Mouse (Mus musculus) heart, embryonic 10.5 days (tissue): ENCODE results near the gene Notch2. TPM values are rescaled to one million over a fixed set of nuclear protein-coding genes. Genes with fewer than 3 reads are reported as not detected.

Experiments used
- DNase-seq: peaks from one replicate; pipeline ENCODE4 v3.0.0-alpha.2; 2017; ENCODE audit warnings: low spot score
- H3K27ac ChIP-seq: fragments of 300-500 bp; sonication (generic); 2 replicates; pipeline ENCODE4 v1.5.1; 2016; ENCODE audit warnings: mild to moderate bottlenecking
- H3K27me3 ChIP-seq: fragments of 300-500 bp; sonication (generic); 2 replicates; pipeline ENCODE4 v1.6.1; 2016; ENCODE audit warnings: mild to moderate bottlenecking; ENCODE audit not compliant: poor library complexity, insufficient read depth, severe bottlenecking
- H3K36me3 ChIP-seq: fragments of 300-500 bp; sonication (generic); 2 replicates; pipeline ENCODE4 v1.6.1; 2016; ENCODE audit warnings: mild to moderate bottlenecking, moderate library complexity
- H3K4me1 ChIP-seq: fragments of 300-500 bp; sonication (generic); 2 replicates; pipeline ENCODE4 v1.6.1; 2016; ENCODE audit warnings: mild to moderate bottlenecking
- H3K4me3 ChIP-seq: fragments of 300-500 bp; sonication (generic); 2 replicates; pipeline ENCODE4 v1.5.1; 2016; ENCODE audit warnings: mild to moderate bottlenecking, moderate library complexity
- H3K9me3 ChIP-seq: fragments of 300-500 bp; sonication (generic); 2 replicates; pipeline ENCODE4 v1.6.1; 2016; ENCODE audit warnings: mild to moderate bottlenecking, moderate library complexity
- WGBS: fragments of 180-500 bp; shearing (Covaris S2); methylation state at CpG from one replicate; pipeline ENCODE4 v1.1.7; 2016; 5-methylcytosine and 5-hydroxymethylcytosine counted together
- polyA plus RNA-seq: library from polyadenylated mRNA; unstranded; fragments of >200 nt; fragmentation: Nextera tagmentation; extraction: Ambion mirVana; gene quantifications from 2 replicates; pipeline ENCODE4 v1.2.1, GENCODE M21; 2016

The Notch2 gene
- polyA plus RNA-seq, 1 experiment from 2014 or later: 16.8 TPM

DNA sequence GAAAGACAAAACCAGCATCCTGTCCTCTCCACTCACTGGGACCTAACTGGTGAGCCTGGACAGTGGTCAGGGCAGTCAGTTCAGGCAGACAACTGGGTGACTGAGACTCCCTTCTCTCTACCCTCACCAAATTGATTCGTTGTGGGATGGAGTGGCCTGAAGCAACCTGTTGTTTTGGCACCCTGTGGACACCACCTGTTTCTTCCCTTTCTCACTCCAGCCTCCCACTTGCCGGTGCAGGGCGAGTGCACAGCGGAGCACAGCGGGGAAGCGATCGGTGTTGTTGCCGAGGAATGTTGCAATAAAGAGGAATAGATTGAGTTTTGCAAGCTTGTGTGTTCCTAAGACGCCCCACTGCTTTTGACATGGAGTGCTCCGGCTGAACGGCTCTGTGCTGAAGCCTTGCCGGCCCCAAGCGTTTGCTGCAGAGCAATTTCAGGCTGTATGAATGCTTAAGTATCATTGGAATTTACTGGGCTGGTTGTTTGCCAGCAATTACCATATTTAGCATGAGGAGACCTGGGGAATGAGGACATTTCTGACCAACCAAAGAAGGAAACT, 11.0 kb downstream of the Notch2 start:
- peak; percentile 84 for DNase-seq
- Histone ChIP-seq H3K4me1 (peaks cover 78% of the 10 kb centered on the region), H3K4me3 (peak overlapping the region; percentile 36), H3K27ac (peak overlapping the region; percentile 91), H3K36me3 (no peaks in the 10 kb centered on the region), H3K27me3 (no peaks in the 10 kb centered on the region), H3K9me3 (no peaks in the 10 kb centered on the region)
- 9% methylated on average over 13 of the region's 13 CpGs for WGBS

DNA sequence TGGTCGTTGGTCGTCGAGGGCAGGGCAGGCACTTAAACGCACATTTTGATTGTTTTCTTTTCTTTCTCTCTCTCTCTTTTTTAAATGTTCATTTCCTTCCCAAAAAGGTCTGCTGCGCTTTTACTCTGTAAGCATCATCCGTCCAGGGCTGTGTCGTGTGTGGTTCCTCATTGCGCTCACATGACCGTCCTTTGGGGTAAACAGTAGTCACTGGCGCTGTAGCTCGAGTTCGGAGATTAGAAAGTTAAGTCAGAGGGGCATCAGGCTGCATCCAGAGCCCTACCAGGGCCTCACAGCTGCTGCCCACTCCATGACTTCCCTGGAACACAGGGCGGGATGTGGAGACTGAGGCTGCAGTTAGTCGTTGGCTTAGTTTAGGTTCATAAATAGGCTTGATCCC, 12.2 kb downstream of the Notch2 start:
- Histone ChIP-seq H3K9me3 (no peaks in the 10 kb centered on the region), H3K36me3 (no peaks in the 10 kb centered on the region), H3K4me1 (peaks cover 77% of the 10 kb centered on the region), H3K27me3 (no peaks in the 10 kb centered on the region), H3K27ac (peak overlapping the region; percentile 91), H3K4me3 (no peak overlapping the region)
- WGBS: 47% methylated on average over 14 of the region's 14 CpGs
- DNase-seq: no peak

DNA sequence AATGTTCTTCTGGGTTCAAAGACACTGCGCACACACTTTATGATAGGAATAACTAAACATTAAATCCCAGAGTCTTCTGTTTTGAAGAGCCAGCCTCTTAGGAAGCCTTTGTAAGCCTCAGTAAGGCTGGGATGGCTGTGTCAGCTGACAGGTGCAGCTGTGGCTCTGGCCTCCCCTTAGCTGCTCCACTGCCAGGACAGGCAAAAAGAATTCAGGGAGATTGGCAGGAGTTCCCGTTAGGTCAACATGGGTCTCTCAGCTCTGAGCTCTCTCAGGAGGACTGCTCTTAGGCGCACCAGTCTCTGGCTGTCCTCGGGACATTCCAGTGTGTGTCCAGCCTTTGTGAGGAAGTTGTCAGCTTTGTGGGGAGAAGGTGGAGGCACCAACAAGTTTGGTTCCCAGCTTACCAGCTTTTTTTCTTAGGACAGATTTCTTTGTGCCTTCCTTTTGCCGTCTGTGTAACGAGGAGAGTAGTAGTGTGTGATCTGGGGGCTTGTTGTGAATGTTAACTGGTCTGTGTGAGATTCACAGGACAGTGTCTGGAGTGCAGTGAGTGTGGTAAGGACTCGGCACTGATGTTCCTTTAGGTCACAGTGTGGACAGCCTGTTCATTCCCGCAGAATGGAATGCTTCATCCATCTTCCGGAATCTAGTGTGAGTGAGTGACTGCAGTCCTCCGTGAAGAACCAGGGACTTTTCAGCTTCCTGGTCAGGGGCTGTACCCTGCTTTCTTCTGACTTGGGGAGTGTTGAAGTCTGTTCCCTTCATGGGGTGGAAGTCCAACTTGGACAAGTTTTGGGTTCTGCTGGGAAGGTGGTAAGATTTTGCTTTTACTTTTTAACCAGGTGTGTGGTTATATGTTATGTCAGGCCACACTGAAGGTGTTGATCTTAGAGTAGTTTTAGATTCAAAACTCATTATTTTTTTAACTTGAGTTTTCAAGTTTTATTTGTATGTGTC, 12.9 kb downstream of the Notch2 start:
- H3K9me3 ChIP-seq: no peaks in the 10 kb centered on the region
- peaks cover 75% of the 10 kb centered on the region for H3K4me1 ChIP-seq
- H3K27me3 ChIP-seq: no peaks in the 10 kb centered on the region
- H3K36me3 ChIP-seq: no peaks in the 10 kb centered on the region
- peak overlapping the region; percentile 91 for H3K27ac ChIP-seq
- 0 out of 2 replicates have a peak overlapping the region, but pooled peaks have one; percentile 6 for H3K4me3 ChIP-seq
- peak; percentile 82 for DNase-seq
- 30% methylated on average over 10 of the region's 10 CpGs for WGBS

DNA sequence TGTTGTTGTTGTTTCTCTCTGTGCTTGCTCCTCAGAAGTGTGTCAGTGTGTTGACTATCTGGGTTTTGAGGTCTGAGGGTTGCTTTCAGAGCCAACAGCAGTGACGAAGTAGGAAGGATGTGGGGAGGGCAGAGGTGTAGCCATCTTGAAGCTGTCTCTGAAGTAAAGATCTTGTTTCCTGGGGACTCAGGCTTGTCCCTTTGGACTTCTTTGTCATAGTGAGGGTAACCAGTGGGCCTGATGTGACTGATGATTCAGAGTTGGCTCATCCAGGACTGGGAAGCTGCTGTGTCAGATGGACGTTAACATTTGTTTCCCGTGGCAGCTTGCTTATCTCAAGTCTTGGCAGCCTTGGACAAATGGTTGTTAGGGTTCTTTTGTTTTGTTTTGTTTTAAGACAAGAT, 14.0 kb downstream of the Notch2 start:
- H3K36me3 ChIP-seq: no peaks in the 10 kb centered on the region
- WGBS: 23% methylated on average over 3 of the region's 3 CpGs
- no peak for DNase-seq
- H3K27me3 ChIP-seq: no peaks in the 10 kb centered on the region
- peaks cover 76% of the 10 kb centered on the region for H3K4me1 ChIP-seq
- no peak overlapping the region for H3K4me3 ChIP-seq
- no peaks in the 10 kb centered on the region for H3K9me3 ChIP-seq
- peak overlapping the region; percentile 26; the same call in 1 of the 2 replicates for H3K27ac ChIP-seq

DNA sequence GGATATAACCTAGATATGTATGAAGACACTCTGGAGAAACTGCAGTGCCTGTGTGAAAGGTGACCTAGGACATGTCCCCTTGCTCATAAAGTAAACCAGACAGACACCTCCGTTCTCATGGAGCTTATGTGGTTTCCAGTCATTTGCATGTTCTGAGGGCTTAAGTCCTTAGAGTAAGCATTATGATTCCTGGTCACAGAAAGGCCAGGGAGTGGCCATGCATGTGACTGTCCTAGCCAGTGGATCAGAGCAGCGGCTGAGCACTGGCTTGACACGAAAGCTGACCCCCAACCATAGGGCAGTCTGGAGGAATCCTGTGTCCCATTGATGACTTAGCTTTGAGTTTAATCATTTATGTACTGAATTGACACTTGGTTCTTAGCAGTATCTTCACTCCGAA, 14.7 kb downstream of the Notch2 start:
- Histone ChIP-seq H3K27me3 (no peaks in the 10 kb centered on the region), H3K9me3 (no peaks in the 10 kb centered on the region), H3K27ac (no peak overlapping the region), H3K4me1 (peaks cover 79% of the 10 kb centered on the region), H3K4me3 (no peak overlapping the region), H3K36me3 (no peaks in the 10 kb centered on the region)
- no peak for DNase-seq
- WGBS: 70% methylated on average over 4 of the region's 4 CpGs

DNA sequence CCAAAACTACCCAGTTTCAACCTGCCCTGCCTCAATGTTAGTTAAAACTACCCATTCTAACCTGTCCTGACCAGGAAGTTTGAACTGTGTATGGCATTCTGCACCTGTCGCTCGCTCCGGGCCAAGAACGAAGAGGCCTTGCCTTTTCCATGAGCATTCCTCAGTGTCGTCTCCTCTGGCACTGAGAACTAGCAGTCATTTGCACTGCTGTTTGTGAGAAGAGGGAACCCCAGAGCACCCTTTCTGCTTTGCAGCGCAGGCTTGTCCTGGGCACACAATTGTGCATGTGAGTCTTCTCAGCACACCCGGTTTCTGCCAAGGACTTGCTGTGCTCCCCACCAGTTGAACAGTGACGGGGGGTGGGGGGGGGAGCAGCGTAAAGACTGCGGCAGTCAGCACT, 15.6 kb downstream of the Notch2 start:
- Histone ChIP-seq H3K9me3 (no peaks in the 10 kb centered on the region), H3K4me3 (no peak overlapping the region), H3K27me3 (no peaks in the 10 kb centered on the region), H3K36me3 (no peaks in the 10 kb centered on the region), H3K27ac (peak overlapping the region; percentile 44; the same call in 1 of the 2 replicates), H3K4me1 (peaks cover 84% of the 10 kb centered on the region)
- no peak for DNase-seq
- WGBS: 67% methylated on average over 10 of the region's 10 CpGs

DNA sequence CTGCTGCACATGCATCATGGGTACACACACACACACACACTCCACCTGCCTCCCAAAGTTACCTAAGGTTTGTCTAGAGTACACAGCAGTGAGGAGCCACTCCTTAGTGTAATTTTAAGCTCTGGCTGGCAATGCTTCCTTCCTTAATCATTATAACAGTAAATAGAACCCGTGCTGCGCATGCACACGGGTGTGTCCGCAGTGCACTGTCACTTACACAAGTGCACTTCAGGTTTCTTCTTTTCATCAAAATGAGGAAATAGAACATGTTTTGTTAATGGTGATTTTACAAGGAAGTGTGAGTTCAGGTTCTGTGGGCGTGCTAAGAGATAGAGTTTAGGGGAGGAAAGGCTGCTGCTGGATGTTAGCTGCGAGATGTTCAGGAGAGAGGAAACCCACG, 17.8 kb downstream of the Notch2 start:
- DNase-seq: no peak
- no peaks in the 10 kb centered on the region for H3K36me3 ChIP-seq
- no peaks in the 10 kb centered on the region for H3K27me3 ChIP-seq
- H3K4me1 ChIP-seq: peaks cover 85% of the 10 kb centered on the region
- H3K4me3 ChIP-seq: no peak overlapping the region
- no peak overlapping the region for H3K27ac ChIP-seq
- H3K9me3 ChIP-seq: no peaks in the 10 kb centered on the region
- 80% methylated on average over 7 of the region's 7 CpGs for WGBS

DNA sequence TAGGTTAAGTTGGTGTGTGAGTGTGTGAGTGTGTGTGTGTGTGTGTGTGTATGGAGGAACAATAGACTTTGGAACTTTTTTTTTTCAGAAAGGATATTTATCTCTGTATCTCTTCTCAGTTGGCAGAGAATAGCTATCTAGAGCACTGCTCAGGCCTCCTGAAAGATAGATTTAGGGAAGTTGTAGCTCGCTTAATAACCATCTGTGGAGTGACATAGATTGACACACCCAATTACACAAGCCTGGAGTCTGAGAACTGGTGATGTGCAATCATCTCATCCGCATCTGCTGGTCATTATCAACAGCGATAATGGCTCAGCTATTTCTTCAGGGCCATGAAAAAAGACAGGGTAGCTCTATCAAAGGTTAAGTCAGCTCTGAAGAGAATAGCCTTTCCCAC, 18.9 kb downstream of the Notch2 start:
- H3K4me3 ChIP-seq: no peak overlapping the region
- no peaks in the 10 kb centered on the region for H3K27me3 ChIP-seq
- DNase-seq: no peak
- no peaks in the 10 kb centered on the region for H3K36me3 ChIP-seq
- WGBS: 67% methylated on average over 3 of the region's 3 CpGs
- peaks cover 80% of the 10 kb centered on the region for H3K4me1 ChIP-seq
- no peaks in the 10 kb centered on the region for H3K9me3 ChIP-seq
- no peak overlapping the region for H3K27ac ChIP-seq

DNA sequence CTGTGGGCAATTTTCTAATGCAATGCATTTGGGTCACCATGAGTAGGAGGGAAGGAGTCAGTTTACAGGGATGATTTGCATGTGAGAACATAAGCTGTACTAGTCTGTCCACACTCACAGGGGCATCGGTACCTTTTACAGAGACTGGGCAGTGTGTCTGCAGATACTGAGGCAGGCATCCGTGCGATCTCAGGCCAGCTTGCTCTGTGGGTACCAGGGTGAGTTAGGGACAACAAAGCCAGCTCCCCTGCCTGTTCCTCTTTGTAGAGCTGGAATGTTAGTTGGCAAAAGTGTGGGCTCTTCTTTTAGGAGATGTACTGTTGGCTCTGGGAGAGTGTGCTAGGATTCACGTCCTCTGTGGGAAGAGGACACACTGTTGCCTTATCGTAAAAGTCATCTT, 19.6 kb downstream of the Notch2 start:
- H3K4me3 ChIP-seq: no peak overlapping the region
- no peaks in the 10 kb centered on the region for H3K27me3 ChIP-seq
- no peak for DNase-seq
- peaks cover 81% of the 10 kb centered on the region for H3K4me1 ChIP-seq
- H3K36me3 ChIP-seq: no peaks in the 10 kb centered on the region
- WGBS: 48% methylated on average over 5 of the region's 5 CpGs
- H3K9me3 ChIP-seq: no peaks in the 10 kb centered on the region
- no peak overlapping the region for H3K27ac ChIP-seq

DNA sequence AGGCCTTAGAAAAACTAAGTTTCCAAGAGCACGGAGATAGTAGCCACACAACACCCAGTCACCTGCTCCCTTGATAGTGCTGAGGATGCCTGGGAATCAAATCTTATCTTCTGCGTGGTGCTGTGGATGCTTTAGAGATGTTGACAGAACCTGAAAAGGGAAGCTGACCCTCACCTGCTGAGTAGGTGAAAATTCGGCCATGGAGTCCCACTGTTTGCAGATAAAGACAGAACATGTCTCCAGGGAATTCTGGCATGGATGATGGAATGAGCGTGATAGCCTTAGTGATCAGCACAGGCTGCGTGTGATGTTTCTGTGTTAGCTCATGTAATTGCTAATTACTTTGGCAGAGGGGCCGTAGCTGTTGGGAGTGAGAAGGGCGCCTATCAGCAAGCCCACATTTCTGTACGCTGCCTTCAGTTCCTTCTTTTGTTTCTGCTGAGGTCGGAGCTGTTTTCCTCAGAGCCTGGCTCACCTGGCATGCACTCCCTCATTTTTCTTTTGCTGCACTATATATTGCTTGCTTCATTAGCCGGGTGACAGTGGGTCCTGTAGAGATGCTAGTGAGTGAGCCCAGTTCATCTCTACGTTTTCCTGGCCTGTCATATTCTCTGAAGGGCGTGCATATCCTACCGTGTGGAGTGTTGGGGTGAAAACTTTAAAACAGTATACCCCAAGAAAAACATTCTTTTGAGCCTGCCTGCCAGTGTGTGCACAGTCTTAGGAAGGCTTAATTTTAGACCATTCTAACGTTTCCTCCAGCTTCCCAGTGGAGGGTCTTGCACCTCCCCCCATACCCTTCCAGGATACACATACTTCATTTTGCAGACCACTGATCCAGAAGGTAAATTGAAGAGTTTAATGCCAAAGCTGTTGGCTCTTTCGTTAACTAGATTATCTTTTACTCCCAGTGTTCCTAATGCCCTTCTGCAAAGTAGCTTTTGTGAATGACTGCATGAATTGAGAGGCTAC, 21.6 kb downstream of the Notch2 start:
- DNase-seq: no peak
- WGBS: 47% methylated on average over 15 of the region's 15 CpGs
- Histone ChIP-seq H3K9me3 (no peaks in the 10 kb centered on the region), H3K4me3 (no peak overlapping the region), H3K36me3 (no peaks in the 10 kb centered on the region), H3K27me3 (no peaks in the 10 kb centered on the region), H3K27ac (peak overlapping the region; percentile 29; the same call in 1 of the 2 replicates), H3K4me1 (peaks cover 79% of the 10 kb centered on the region)

DNA sequence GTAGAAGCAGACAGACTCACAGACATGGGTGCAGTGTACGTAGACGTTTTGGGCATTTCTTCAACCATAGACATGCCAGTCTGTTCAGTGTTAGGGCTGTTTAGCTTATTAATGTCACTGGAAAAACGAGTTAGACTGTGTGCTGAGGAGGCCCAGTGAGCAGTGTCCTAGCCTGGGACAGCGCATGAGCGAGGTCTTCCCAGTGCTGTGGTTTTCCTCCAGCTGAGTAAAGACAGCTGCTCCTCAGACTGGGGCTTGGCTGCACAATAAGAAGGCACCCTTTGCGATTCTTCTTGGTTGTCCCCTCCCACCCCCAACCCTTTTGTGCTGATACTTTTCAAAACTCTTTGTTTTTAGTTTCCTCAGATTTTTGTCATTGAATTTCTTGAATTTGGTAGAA, 22.8 kb downstream of the Notch2 start:
- Histone ChIP-seq H3K27me3 (no peaks in the 10 kb centered on the region), H3K4me1 (peaks cover 77% of the 10 kb centered on the region), H3K27ac (peak overlapping the region; percentile 32; the same call in 1 of the 2 replicates), H3K36me3 (no peaks in the 10 kb centered on the region), H3K9me3 (no peaks in the 10 kb centered on the region), H3K4me3 (no peak overlapping the region)
- no peak for DNase-seq
- 76% methylated on average over 6 of the region's 6 CpGs for WGBS

DNA sequence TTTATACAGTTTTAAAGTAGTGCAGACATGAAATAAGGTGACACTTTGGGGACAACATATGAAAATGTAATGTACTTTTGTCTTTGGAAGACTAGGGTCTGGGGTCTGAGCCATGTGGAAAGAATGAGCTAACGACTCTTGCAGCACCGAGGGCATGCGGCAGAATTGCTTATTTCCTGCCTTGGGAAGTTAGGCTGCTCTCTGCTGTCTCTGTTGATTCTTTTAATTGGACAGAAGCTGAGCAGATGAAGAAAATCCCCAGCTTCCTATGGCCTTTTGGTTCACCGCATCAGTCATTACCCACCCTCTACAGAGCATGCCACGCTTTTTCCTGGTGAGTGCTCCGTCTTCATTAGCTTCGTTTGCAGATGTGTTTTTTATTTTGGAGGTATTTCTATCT, 23.8 kb downstream of the Notch2 start:
- Histone ChIP-seq H3K9me3 (no peaks in the 10 kb centered on the region), H3K36me3 (no peaks in the 10 kb centered on the region), H3K4me1 (peaks cover 72% of the 10 kb centered on the region), H3K27ac (no peak overlapping the region), H3K4me3 (no peak overlapping the region), H3K27me3 (no peaks in the 10 kb centered on the region)
- WGBS: 64% methylated on average over 7 of the region's 7 CpGs
- DNase-seq: no peak
